Mouse (Mus musculus) CH12.LX (cell line): ENCODE results near the gene Oas2. TPM values are rescaled to one million over a fixed set of nuclear protein-coding genes. Genes with fewer than 3 reads are reported as not detected.
"Not testable (repeated sequence)": the region's sequence is repeated elsewhere in the genome, so short reads cannot be mapped to it uniquely, and the experiment has no call there.

Source experiments
- DNase-seq: peaks from one replicate; pipeline ENCODE4 v3.0.0-alpha.2; 2013; ENCODE audit errors: extremely low read depth
- H3K27ac ChIP-seq: 2 replicates; pipeline ENCODE4 v1.5.1; 2012; ENCODE audit warnings: low read depth, mild to moderate bottlenecking, control low read depth, moderate library complexity; ENCODE audit not compliant: insufficient read depth
- H3K27me3 ChIP-seq: replicated peaks from 2 replicates; pipeline ENCODE3; 2012; ENCODE audit warnings: inconsistent platforms
- H3K36me3 ChIP-seq, 2 experiments: replicated peaks in 1 of 2; 2 replicates each; pipeline versions ENCODE3 to v1.6.1; 2012; ENCODE audit warnings: inconsistent platforms in 1 of 2, low read length in 1 of 2, mild to moderate bottlenecking in 1 of 2, mixed read lengths in 1 of 2, moderate library complexity in 1 of 2; ENCODE audit not compliant: control insufficient read depth in 1 of 2, insufficient read depth in 1 of 2
- H3K4me1 ChIP-seq, 2 experiments: 2 replicates each; pipeline ENCODE4 v1.6.1; 2012; ENCODE audit warnings: inconsistent platforms in 1 of 2, moderate library complexity in 1 of 2; ENCODE audit not compliant: insufficient read depth in 2 of 2, control insufficient read depth in 1 of 2
- H3K4me2 ChIP-seq: 2 replicates; pipeline ENCODE4 v1.6.1; 2012; ENCODE audit warnings: low read depth, mild to moderate bottlenecking, control low read depth; ENCODE audit not compliant: poor library complexity, insufficient read depth, severe bottlenecking
- H3K4me3 ChIP-seq, 3 experiments: fragments of 150-350 bp in 1 of 3; sonication (generic) in 1 of 3; replicated peaks in 1 of 3; 2 replicates each; pipeline versions ENCODE3 to v1.5.1; 2011 to 2012; ENCODE audit warnings: low read depth in 2 of 3, low read length in 2 of 3, mild to moderate bottlenecking in 2 of 3, moderate library complexity in 2 of 3, control low read depth in 1 of 3, improper control_type of control experiment in 1 of 3, inconsistent platforms in 1 of 3, mixed read lengths in 1 of 3; ENCODE audit not compliant: poor library complexity in 1 of 3
- H3K79me2 ChIP-seq: replicated peaks from 2 replicates; pipeline ENCODE4 v1.6.1; 2012; ENCODE audit warnings: mild to moderate bottlenecking, moderate library complexity; ENCODE audit not compliant: control insufficient read depth, poor library complexity, insufficient read depth, severe bottlenecking; ENCODE audit errors: extremely low read depth
- H3K9ac ChIP-seq: 2 replicates; pipeline ENCODE4 v1.6.1; 2012; ENCODE audit warnings: low read depth, mild to moderate bottlenecking, control low read depth, moderate library complexity; ENCODE audit not compliant: insufficient read depth
- H3K9me3 ChIP-seq: replicated peaks from 2 replicates; pipeline ENCODE3; 2012; ENCODE audit warnings: low read length, inconsistent platforms, mixed read lengths
- CTCF ChIP-seq, 2 experiments: IDR thresholded peaks in 1 of 2; conservative IDR thresholded peaks in 1 of 2; 2 replicates each; pipeline ENCODE4 v1.5.1; 2011 to 2012; ENCODE audit warnings: low read depth in 2 of 2, low read length in 2 of 2, improper control_type of control experiment in 1 of 2, inconsistent platforms in 1 of 2, mild to moderate bottlenecking in 1 of 2, moderate library complexity in 1 of 2
- ETS1 ChIP-seq: conservative IDR thresholded peaks from 2 replicates; pipeline ENCODE4 v1.6.1; 2012; ENCODE audit warnings: low read depth, mild to moderate bottlenecking, inconsistent platforms, low read length, improper control_type of control experiment, moderate library complexity
- HCFC1 ChIP-seq: IDR thresholded peaks from 2 replicates; pipeline ENCODE4 v1.6.1; 2012; ENCODE audit warnings: low read depth, mild to moderate bottlenecking, inconsistent platforms, low read length, improper control_type of control experiment
- KAT2A ChIP-seq: IDR thresholded peaks from 2 replicates; pipeline ENCODE4 v1.6.1; 2012; ENCODE audit warnings: low read length, improper control_type of control experiment, inconsistent platforms; ENCODE audit not compliant: insufficient replicate concordance
- MAFK ChIP-seq: IDR thresholded peaks from 2 replicates; pipeline ENCODE4 v1.6.1; 2011; ENCODE audit warnings: low read length, improper control_type of control experiment; ENCODE audit not compliant: insufficient replicate concordance
- MAX ChIP-seq: IDR thresholded peaks from 2 replicates; pipeline ENCODE4 v1.6.1; 2011; ENCODE audit warnings: low read length, improper control_type of control experiment
- MEF2A ChIP-seq: IDR thresholded peaks from 2 replicates; pipeline ENCODE4 v1.6.1; 2014; ENCODE audit warnings: low read depth, mild to moderate bottlenecking, inconsistent platforms, low read length, improper control_type of control experiment, borderline replicate concordance
- MYC ChIP-seq: IDR thresholded peaks from 2 replicates; pipeline ENCODE4 v1.6.1; 2011; ENCODE audit warnings: low read depth, mild to moderate bottlenecking, improper control_type of control experiment, low read length
- NELFE ChIP-seq: IDR thresholded peaks from 2 replicates; pipeline ENCODE4 v1.6.1; 2011; ENCODE audit warnings: low read depth, low read length, improper control_type of control experiment
- NRF1 ChIP-seq: IDR thresholded peaks from 2 replicates; pipeline ENCODE4 v1.6.1; 2014; ENCODE audit warnings: low read depth, mild to moderate bottlenecking, inconsistent platforms, low read length, improper control_type of control experiment, moderate library complexity
- PAX5 ChIP-seq: IDR thresholded peaks from 2 replicates; pipeline ENCODE4 v1.6.1; 2012; ENCODE audit warnings: low read length, inconsistent platforms, mixed read lengths
- POLR2A ChIP-seq: IDR thresholded peaks from 2 replicates; pipeline ENCODE4 v1.6.1; 2011; ENCODE audit warnings: low read depth, mild to moderate bottlenecking, improper control_type of control experiment, low read length
- RCOR1 ChIP-seq: conservative IDR thresholded peaks from 2 replicates; pipeline ENCODE4 v1.6.1; 2012; ENCODE audit warnings: low read depth, mild to moderate bottlenecking, inconsistent platforms, low read length, improper control_type of control experiment
- TCF12 ChIP-seq: IDR thresholded peaks from 2 replicates; pipeline ENCODE4 v1.6.1; 2014; ENCODE audit warnings: low read depth, mild to moderate bottlenecking, inconsistent platforms, low read length, improper control_type of control experiment
- UBTF ChIP-seq: IDR thresholded peaks from 2 replicates; pipeline ENCODE4 v1.6.1; 2012; ENCODE audit warnings: low read depth, mild to moderate bottlenecking, inconsistent platforms, low read length, improper control_type of control experiment, moderate library complexity
- ZC3H11A ChIP-seq: IDR thresholded peaks from 2 replicates; pipeline ENCODE4 v1.6.1; 2012; ENCODE audit warnings: low read depth, mild to moderate bottlenecking, inconsistent platforms, low read length, improper control_type of control experiment
- ZNF384 ChIP-seq: IDR thresholded peaks from 2 replicates; pipeline ENCODE4 v1.6.1; 2012; ENCODE audit warnings: low read depth, low read length, improper control_type of control experiment, inconsistent platforms
- dilution Hi-C: fragments of 300-500 bp; cut with MboI; formaldehyde crosslinking; loops from 2 replicates; pipeline ENCODE4 v1.14.3; 2020; ENCODE audit warnings: low sequenced_read_pairs; ENCODE audit not compliant: extremely low pct_unique_long_range_greater_than_20kb, extremely low pct_ligation_motif_present
- in situ Hi-C: fragments of 300-500 bp; cut with MboI; formaldehyde crosslinking; loops from 3 replicates; pipeline ENCODE4 v1.14.3; 2019; ENCODE audit warnings: low sequenced_read_pairs, low pct_ligation_motif_present, low pct_unique_long_range_greater_than_20kb, mixed read lengths
- polyA plus RNA-seq: library from polyadenylated mRNA; unstranded; fragments of >175 nt; gene quantifications from 2 replicates; pipeline ENCODE4 v1.2.1, GENCODE M21; 2012; ENCODE audit warnings: low read depth; ENCODE audit not compliant: insufficient read length
- total RNA-seq, 2 experiments: library from RNA; depleted of rRNA; stranded (reverse); fragments of 300-350 nt in 1 of 2; fragments of >200 nt in 1 of 2; gene quantifications; 2 replicates each; pipeline ENCODE4 v1.2.3; 2012 to 2014

Gene Oas2
- total RNA-seq (2012; rRNA removed): not detected in 2 replicates
- total RNA-seq (2014; rRNA removed): not detected in 2 replicates
- polyA plus RNA-seq: not detected in 2 replicates

DNA sequence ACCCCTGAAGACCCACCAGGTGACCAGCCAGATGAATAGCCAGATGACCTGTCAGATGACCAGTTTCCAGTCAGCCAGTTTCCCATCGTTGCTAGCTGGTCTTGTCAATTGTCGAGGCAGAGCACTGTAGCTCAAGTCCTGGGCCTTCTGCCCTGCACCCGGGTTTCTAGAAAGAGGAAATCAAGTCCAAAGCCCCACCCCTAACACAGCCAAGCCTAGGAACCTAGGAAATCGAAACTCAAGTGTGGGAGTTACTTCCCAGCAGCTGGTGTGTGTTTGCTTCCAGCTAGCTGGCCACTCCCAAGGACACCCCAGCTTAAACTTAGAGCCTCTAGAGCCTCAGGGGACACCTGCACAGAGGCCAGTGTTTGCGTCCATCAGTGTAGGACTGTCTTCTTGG, at the start of gene Oas2:
Gene Oas2, minus strand, starts transcription at position 166 of the 400 bp plus-strand sequence.
- Histone ChIP-seq H3K27ac (no peak within 1 kb of the TSS), H3K36me3 (no peaks in the 10 kb centered on the region), H3K27me3 (peaks cover 44% of the 10 kb centered on the region), H3K4me1 (peaks cover 4 to 6% of the 10 kb centered on the region in 2 experiments; a peak in 3 of 4 replicates), H3K9ac (no peak within 1 kb of the TSS), H3K4me2 (no peak within 1 kb of the TSS), H3K9me3 (peaks cover 4% of the 10 kb centered on the region), H3K79me2 (no peaks in the 10 kb centered on the region), H3K4me3 (no peak within 1 kb of the TSS)
- dilution Hi-C loops: no loop called here
- in situ Hi-C loops: no loop called here
- TF ChIP-seq CTCF (conservative IDR thresholded peaks at IDR 0.05 in 1 of 2, IDR thresholded peaks at IDR 0.05 in 1 of 2; ENCODE audit: low read depth in 2 of 2, low read length in 2 of 2): no peak
- TF ChIP-seq HCFC1: no peak
- no peak for TF ChIP-seq NELFE
- TF ChIP-seq PAX5: no peak
- no peak for TF ChIP-seq MEF2A
- TF ChIP-seq UBTF: no peak
- no peak for TF ChIP-seq TCF12
- TF ChIP-seq MAX: no peak
- TF ChIP-seq RCOR1: no peak
- TF ChIP-seq ETS1: no peak
- no peak for TF ChIP-seq ZNF384
- no peak for TF ChIP-seq ZC3H11A
- TF ChIP-seq MAFK: no peak
- no peak for TF ChIP-seq POLR2A
- TF ChIP-seq MYC: no peak
- TF ChIP-seq KAT2A: no peak
- TF ChIP-seq NRF1: no peak
- no peak for DNase-seq

DNA sequence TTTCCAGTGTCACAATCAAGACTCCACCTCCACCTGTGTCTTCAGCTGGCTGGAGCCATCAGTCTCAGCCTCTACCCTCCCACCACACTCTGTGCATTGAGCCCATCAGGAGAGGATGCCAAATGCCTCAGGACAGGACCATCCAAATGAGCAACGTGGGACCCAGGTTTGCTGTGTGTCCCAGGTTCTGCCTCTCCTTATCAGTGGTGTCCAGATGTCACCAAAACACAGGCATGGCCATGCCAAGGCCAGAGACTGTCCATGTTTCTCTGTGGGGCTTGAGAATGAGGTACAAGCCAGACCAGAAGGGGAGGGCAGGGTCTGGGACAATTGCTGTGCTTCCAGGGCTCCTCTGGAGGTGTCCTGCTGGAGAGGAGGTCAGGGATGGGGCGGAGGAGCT, 49.3 kb upstream of the Oas2 start:
- H3K27ac ChIP-seq, H3K79me2 ChIP-seq, H3K9ac ChIP-seq, H3K4me1 ChIP-seq, H3K9me3 ChIP-seq, H3K27me3 ChIP-seq, H3K4me2 ChIP-seq, H3K4me3 ChIP-seq, DNase-seq, dilution Hi-C loops: not testable (repeated sequence)
- peaks cover 0 to 17% of the 10 kb centered on the region in 2 experiments for H3K36me3 ChIP-seq
- in situ Hi-C loops: loop anchor here (10.0 kb wide), 1 partner anchor 116 kb away; the partner anchor contains the start of gene Oas1d

DNA sequence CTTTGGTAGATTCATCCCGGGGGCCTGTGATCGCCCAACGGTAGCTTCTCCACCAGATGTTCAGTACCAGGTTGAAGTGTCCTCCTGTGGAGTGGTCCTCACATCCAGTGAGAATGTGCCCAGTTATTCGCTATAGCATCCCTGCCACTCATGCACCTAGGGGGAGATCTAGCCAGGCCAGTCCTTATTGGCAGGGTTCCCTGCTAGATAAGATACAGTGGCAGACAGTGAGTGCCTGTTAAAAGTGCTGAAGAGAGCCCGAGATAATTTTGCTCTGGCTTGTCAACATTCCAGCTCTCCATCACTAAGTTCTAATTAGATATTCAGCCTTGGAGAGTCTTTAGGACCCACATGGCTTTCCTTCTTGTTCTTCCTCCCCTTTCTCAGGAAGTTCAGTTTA, 48.5 kb upstream of the Oas2 start:
- H3K4me1 ChIP-seq, H3K4me3 ChIP-seq, H3K27me3 ChIP-seq, DNase-seq, dilution Hi-C loops, H3K79me2 ChIP-seq, H3K9me3 ChIP-seq, H3K4me2 ChIP-seq, H3K27ac ChIP-seq, H3K9ac ChIP-seq: not testable (repeated sequence)
- in situ Hi-C loops: loop anchor here (10.0 kb wide), 1 partner anchor 117 kb away; the partner anchor contains the start of gene Oas1d
- peaks cover 0 to 17% of the 10 kb centered on the region in 2 experiments for H3K36me3 ChIP-seq

DNA sequence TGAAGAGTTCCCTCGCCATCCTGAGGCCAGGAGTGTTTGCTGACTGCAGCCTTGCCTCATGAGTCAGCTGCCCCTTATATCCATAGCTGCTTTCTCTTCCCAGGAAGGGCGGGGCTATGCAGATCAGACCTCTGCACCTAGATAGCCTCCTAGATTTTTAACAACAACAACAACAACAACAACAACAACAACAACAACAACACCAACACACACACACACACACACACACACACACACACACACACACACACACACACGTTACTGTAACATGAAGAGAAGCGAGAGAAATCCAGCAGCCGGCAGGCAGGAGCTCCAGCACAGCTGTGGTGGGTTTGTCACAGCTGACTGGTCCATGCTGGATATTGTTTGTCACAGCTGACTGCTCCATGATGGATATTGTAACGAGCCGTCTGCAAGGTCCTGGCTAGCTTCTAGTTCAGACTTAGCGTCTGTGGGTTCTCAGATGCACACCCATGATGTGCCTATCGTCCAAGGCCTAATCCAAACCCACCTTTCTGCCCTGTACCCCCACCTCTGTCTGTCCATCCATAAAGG, 45.9 kb upstream of the Oas2 start, which contains the start of gene Oas1e:
Gene Oas1e, minus strand, starts transcription at position 51 of the 555 bp plus-strand sequence.
- H3K27ac ChIP-seq, dilution Hi-C loops, H3K4me2 ChIP-seq, H3K4me3 ChIP-seq, H3K9me3 ChIP-seq, H3K36me3 ChIP-seq, H3K4me1 ChIP-seq, H3K79me2 ChIP-seq, DNase-seq, H3K9ac ChIP-seq: not testable (repeated sequence)
- peaks cover 17% of the 10 kb centered on the region for H3K27me3 ChIP-seq
- in situ Hi-C loops: loop anchor here (10.0 kb wide), 1 partner anchor 119 kb away; the partner anchor contains the start of gene Oas1d
